Mouse (Mus musculus) erythroblast, embryonic 14.5 days (primary cell): ENCODE measurements at regions not wholly inside any gene's neighbourhood (a gene's known extent, or its start where the extent isn't known, plus 50 kb on each side); places are given as distances from the start of the nearest gene placed in this dataset.

Experiments
- GATA1 ChIP-seq: IDR thresholded peaks from 2 replicates; pipeline ENCODE4 v1.6.1; 2012; ENCODE audit warnings: low read length, inconsistent platforms, mixed read lengths
- TAL1 ChIP-seq: IDR thresholded peaks from 3 replicates; pipeline ENCODE4 v1.6.1; 2012; ENCODE audit warnings: low read length, inconsistent platforms, mixed read lengths

DNA sequence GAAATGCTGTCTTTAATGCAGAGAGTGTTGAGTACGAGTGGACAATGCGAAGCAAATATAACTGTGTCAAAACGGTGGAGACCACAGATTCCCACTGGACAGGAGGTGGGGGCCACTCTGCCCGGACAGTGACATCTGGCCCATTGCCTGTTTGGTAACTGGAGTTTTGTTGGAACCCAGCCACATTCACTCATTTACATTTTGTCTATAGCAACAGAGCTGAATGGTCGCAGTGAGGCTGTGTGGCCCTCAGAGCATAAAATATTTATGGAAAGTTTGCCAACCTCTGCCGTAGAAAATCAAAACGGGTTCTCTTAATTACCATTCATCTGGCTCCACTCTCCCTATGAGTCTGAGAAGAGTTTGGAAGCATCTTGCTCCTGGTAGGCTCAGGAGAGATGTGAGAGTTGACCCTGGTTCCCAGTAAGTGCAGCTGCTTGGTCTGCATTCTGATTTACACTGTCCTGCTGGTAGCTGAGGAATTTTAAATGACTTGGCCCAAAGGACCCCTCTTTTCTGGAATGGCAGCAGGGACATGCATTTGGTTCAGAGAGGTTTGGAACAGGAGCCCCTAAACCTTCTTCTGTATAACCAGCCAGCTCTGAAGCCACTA lies 187.9 kb upstream of the Pik3r1 start:
- TF ChIP-seq GATA1 (no peak), TAL1 (no peak)
